Mouse (Mus musculus) megakaryocyte, embryonic 14.5 days (primary cell): Measurements from ENCODE around the gene Jag2. TPM values are rescaled to one million over a fixed set of nuclear protein-coding genes. Genes with fewer than 3 reads are reported as not detected.

Source experiments
- H3K27me3 ChIP-seq: replicated peaks from 2 replicates; pipeline ENCODE3; 2012; ENCODE audit warnings: inconsistent platforms
- H3K36me3 ChIP-seq: replicated peaks from 2 replicates; pipeline ENCODE3; 2012; ENCODE audit warnings: low read length, inconsistent platforms, mixed read lengths
- H3K4me1 ChIP-seq: 2 replicates; pipeline ENCODE4 v1.6.1; 2012; ENCODE audit warnings: inconsistent platforms
- H3K4me3 ChIP-seq: replicated peaks from 2 replicates; pipeline ENCODE3; 2012; ENCODE audit warnings: moderate library complexity, mild to moderate bottlenecking, inconsistent platforms
- H3K9me3 ChIP-seq: 2 replicates; pipeline ENCODE4 v1.6.1; 2012; ENCODE audit warnings: inconsistent platforms
- FLI1 ChIP-seq: IDR thresholded peaks from 2 replicates; pipeline ENCODE4 v1.6.1; 2012; ENCODE audit warnings: low read length, inconsistent platforms, mixed read lengths
- GATA1 ChIP-seq: IDR thresholded peaks from 3 replicates; pipeline ENCODE4 v1.6.1; 2012; ENCODE audit warnings: mixed read lengths, low read length, inconsistent platforms, borderline replicate concordance
- polyA plus RNA-seq: library from polyadenylated mRNA; stranded (reverse); fragments of >175 nt; gene quantifications from 2 replicates; pipeline ENCODE4 v1.2.3, GENCODE M21; 2012; ENCODE audit warnings: low replicate concordance; ENCODE audit not compliant: insufficient read depth

Jag2 gene
- polyA plus RNA-seq, 1 experiment = 4.8 TPM

GRCm38 (mm10) chr12:112860765-112861164 lies 68.8 kb downstream of the Jag2 start:
- Histone ChIP-seq H3K4me3 (peak overlapping the region; percentile 88), H3K36me3 (peaks cover 8% of the 10 kb centered on the region), H3K4me1 (peaks cover 55% of the 10 kb centered on the region), H3K27me3 (peaks cover 48% of the 10 kb centered on the region), H3K9me3 (peaks cover 6% of the 10 kb centered on the region; the same call in 1 of the 2 replicates)
- TF ChIP-seq GATA1 = no peak
- no peak for TF ChIP-seq FLI1

GRCm38 (mm10) chr12:112859930-112860329 lies 69.6 kb downstream of the Jag2 start:
- Histone ChIP-seq H3K9me3 (peaks cover 6% of the 10 kb centered on the region; the same call in 1 of the 2 replicates), H3K4me1 (peaks cover 54% of the 10 kb centered on the region), H3K4me3 (peak overlapping the region; percentile 88), H3K36me3 (peaks cover 11% of the 10 kb centered on the region), H3K27me3 (peaks cover 44% of the 10 kb centered on the region)
- TF ChIP-seq GATA1 (no peak), FLI1 (no peak)

GRCm38 (mm10) chr12:112858581-112859336 lies 70.8 kb downstream of the Jag2 start:
- H3K27me3 ChIP-seq = peaks cover 44% of the 10 kb centered on the region
- peak overlapping the region; percentile 0 for H3K4me3 ChIP-seq
- peaks cover 15% of the 10 kb centered on the region for H3K36me3 ChIP-seq
- H3K4me1 ChIP-seq = peaks cover 54% of the 10 kb centered on the region
- no peak for TF ChIP-seq FLI1
- no peak for TF ChIP-seq GATA1
- peaks cover 6% of the 10 kb centered on the region; the same call in 1 of the 2 replicates for H3K9me3 ChIP-seq

Other genes starting within 250 kb of the Jag2 start
- 2.2 and 5.6 TPM in 2 replicates for gene Cep170b, start 209.3 kb downstream of the Jag2 start, polyA plus RNA-seq
- 11.4 and 36.3 TPM in 2 replicates for gene Pld4, start 169.1 kb downstream of the Jag2 start, polyA plus RNA-seq
- 3.3 TPM in 1 of 2 replicates, not detected in the other for gene Ahnak2, start 127.1 kb downstream of the Jag2 start, polyA plus RNA-seq
- 8.2 and 25.4 TPM in 2 replicates for gene Clba1, start 120.8 kb downstream of the Jag2 start, polyA plus RNA-seq
- 3.2 and 11.7 TPM in 2 replicates for gene Cdca4, start 100.4 kb downstream of the Jag2 start, polyA plus RNA-seq
- 1.2 TPM in 1 of 2 replicates, not detected in the other for gene Gpr132, start 61.5 kb downstream of the Jag2 start, polyA plus RNA-seq
- 14.1 and 42.5 TPM in 2 replicates for gene Nudt14, start 12.3 kb upstream of the Jag2 start, polyA plus RNA-seq
- 25.3 and 64.2 TPM in 2 replicates for gene Btbd6, start 46.7 kb upstream of the Jag2 start, polyA plus RNA-seq
- 11.5 and 16.3 TPM in 2 replicates for gene Brf1, start 70.9 kb upstream of the Jag2 start, polyA plus RNA-seq
- 7.0 and 8.7 TPM in 2 replicates for gene Pacs2, start 84.7 kb upstream of the Jag2 start, polyA plus RNA-seq
- not detected in 2 replicates for gene Tex22, start 144.7 kb upstream of the Jag2 start, polyA plus RNA-seq
- 120 and 145 TPM in 2 replicates for gene Mta1, start 168.5 kb upstream of the Jag2 start, polyA plus RNA-seq
- gene Crip2, start 210.5 kb upstream of the Jag2 start, polyA plus RNA-seq = 6.1 and 14.4 TPM in 2 replicates
- gene Crip1, start 216.5 kb upstream of the Jag2 start, polyA plus RNA-seq = 12.3 and 39.8 TPM in 2 replicates
- gene Tedc1, start 226.6 kb upstream of the Jag2 start, polyA plus RNA-seq = 2.0 and 7.6 TPM in 2 replicates